Mouse (Mus musculus): ENCODE results near the gene Tmem151a. TPM values are rescaled to one million over a fixed set of nuclear protein-coding genes. Genes with fewer than 3 reads are reported as not detected.
A peak's percentile ranks its signal among the peaks of the same experiment; 100 is the strongest.

Tmem151a gene
- total RNA-seq (2021): not detected
- long read RNA-seq, experiment 1: 0 reads
- long read RNA-seq, experiment 2: 0 reads

GRCm38 (mm10) chr19:5085145-5085863 is at the start of gene Tmem151a:
Gene Tmem151a (minus strand): TSS chr19:5085531.
- no peak for DNase-seq

DNA sequence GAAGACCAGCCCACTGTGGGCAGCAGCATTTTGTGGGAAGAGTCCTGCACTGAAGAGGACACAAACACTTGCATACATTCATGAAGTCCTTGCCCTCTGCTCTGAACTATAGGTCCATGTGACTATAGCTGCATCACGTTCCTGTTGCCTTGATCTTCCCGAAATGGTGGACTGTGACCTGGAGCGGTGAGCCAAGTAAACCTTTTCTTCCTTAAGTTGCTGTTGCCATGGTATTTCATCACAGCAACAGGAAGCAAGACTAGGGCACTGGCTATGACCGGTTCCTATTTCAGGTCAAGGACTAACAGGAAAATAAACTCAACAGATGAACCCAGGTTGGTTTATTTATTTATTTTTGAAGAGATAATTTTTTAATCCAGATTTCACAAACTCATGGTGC is 45.9 kb upstream of the Tmem151a start:
- DNase-seq: no peak

- DNase-seq: no peak
Measured at GRCm38 (mm10) chr19:5129770-5130169, 44.4 kb upstream of the Tmem151a start.

GRCm38 (mm10) chr19:5124055-5124614 is 38.8 kb upstream of the Tmem151a start:
- DNase-seq: no peak

- no peak for DNase-seq
Measured at GRCm38 (mm10) chr19:5123241-5123640, 37.9 kb upstream of the Tmem151a start.

DNA sequence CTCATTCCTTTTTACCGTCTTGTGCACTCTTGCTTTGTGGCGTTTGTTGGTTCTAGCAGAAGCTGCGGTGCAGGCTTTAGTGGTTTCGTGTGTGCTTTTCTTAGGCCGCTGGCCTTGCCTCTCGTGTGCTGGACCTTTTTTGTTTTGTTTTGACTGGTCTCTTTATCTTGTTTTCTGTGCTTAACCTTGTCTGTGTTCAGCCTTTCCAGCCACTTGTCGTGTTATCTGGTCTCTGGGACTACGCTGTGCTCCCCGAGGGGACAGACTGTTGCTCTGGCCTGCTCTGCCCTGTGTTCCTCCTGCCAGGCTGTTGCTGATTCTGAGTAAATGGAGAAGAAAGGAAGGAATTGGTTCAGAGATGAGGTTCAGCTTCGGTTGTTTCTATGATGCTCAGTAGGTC is 37.2 kb upstream of the Tmem151a start:
- DNase-seq: no peak

DNA sequence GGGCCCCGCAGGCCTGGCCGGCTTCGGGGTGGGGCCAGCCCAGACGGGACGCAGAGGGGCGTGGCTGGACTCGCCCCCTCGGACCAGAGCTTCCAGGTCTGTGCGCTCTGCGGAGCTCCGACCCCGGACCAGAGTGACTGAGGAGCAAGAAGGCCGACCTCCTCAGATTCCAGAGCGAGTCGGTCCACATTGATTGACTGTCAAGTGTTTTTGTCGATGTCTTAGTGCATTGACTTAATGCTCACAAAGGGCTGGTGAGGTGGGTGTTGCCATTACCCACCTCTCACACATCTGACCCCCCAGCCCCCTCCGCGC is 33.0 kb upstream of the Tmem151a start, which contains the start of gene Klc2:
Gene Klc2 (minus strand): TSS at position 177 of the 315 bp plus-strand sequence.
- DNase-seq: no peak

- peak; percentile 84 for DNase-seq
Measured at GRCm38 (mm10) chr19:5117494-5118383, 32.4 kb upstream of the Tmem151a start.

- no peak for DNase-seq
Measured at GRCm38 (mm10) chr19:5113783-5114182, 28.5 kb upstream of the Tmem151a start.

- no peak for DNase-seq
Measured at GRCm38 (mm10) chr19:5109659-5110453, 24.5 kb upstream of the Tmem151a start.

- no peak for DNase-seq
Measured at GRCm38 (mm10) chr19:5108702-5109101, 23.4 kb upstream of the Tmem151a start.

DNA sequence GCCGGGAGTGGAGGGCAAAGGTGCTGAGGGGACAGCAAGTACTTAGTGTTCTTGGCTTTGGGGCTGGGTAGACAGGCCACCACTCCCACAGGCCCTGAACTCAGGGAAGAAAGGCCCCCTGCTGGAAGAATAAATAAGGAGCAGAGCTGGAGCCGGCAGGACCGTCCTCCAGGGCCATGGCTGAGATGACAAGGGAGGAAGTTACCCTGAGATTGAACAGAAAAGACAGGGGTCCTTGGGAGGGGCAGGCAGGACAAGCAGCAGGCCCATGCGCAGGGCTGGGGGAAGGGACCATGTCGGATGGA is 22.9 kb upstream of the Tmem151a start:
- no peak for DNase-seq

DNA sequence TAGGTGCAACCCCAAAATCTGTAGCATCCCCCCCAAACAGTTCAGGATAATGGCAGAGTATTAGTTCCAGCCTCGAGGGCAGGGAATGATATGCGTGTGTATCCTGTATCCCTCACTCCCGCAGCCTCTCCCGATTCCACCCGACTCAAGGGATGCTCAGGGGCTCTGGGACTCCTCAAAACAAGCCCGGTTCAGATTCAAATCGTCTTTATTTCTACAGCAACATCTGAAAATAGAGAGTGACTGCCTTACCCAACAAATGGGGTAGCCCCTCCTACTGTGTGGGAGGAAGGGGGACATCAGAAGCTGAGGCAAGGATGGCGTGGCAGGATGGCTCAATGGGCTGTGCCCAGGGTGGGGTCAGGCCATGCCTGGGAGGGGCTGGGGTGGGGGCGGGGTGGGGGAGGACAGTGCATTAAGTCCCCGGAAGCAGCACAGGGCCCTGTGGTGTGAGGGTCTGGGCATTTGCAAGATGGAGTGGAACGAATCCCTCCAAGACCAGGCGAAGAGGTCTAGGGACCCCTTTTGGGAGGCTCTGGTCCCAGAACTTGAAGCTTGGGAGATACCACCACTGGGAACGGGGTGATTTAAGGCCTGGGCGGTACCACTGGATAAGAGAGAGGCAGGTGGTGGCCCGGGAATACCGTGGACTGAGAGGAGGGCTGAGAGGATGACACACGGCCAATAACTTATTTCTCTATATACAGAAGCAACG is 22.4 kb upstream of the Tmem151a start:
- no peak for DNase-seq

GRCm38 (mm10) chr19:5106731-5107191 is 21.4 kb upstream of the Tmem151a start, which contains the start of gene Rab1b:
Gene Rab1b (minus strand): TSS chr19:5107072.
- peak; percentile 98 for DNase-seq

GRCm38 (mm10) chr19:5106074-5106473 is 20.7 kb upstream of the Tmem151a start:
- DNase-seq: no peak

DNA sequence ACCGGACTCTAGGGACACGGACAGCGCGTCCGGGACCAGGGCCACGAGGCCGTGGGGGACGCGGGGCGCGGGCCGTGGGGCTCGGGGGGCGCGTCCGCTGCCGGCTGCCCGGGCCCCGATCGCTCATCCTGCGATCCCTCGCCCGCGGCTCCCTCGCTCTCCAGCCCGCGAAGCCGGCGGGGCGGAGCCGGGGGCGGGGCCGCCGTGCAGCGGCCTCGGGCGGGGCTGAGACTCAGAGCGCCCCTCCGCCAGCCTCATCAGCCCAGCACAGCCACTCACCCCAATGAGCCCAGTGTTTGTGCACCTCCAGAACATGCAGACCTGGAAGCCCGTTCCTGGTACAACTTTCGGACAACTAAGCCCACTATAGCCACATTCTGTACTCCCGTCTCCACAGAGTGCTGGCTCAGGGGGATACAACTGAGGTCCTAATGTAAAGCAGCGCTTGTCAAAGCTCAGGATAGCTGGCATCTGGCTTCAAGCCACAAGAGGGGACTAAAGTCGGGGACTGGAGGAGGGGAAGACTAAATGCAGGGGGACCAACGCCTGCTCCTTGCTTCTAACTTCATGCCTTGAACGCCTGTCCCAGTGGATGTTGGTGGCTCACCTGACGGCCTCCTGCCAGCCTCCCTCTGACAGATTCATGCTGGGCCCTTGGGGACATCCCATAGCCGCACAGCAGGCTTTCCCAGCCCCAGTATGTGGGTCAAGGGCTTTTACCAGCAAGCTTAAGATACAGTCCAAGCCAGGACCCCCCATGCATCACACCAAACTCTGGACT is 13.2 kb upstream of the Tmem151a start, which contains the start of gene Cnih2:
Gene Cnih2 (minus strand): TSS at position 159 of the 781 bp plus-strand sequence.
- peak; percentile 64 for DNase-seq

- DNase-seq: no peak
Measured at GRCm38 (mm10) chr19:5097521-5098362, 12.4 kb upstream of the Tmem151a start.

- no peak for DNase-seq
Measured at GRCm38 (mm10) chr19:5095887-5096474, 10.7 kb upstream of the Tmem151a start.
